Mouse (Mus musculus): ENCODE measurements around the gene Pdzk1. TPM values are rescaled to one million over a fixed set of nuclear protein-coding genes. Genes with fewer than 3 reads are reported as not detected.

The Pdzk1 gene
- polyA plus RNA-seq, 1 experiment, result 0.08 TPM

DNA sequence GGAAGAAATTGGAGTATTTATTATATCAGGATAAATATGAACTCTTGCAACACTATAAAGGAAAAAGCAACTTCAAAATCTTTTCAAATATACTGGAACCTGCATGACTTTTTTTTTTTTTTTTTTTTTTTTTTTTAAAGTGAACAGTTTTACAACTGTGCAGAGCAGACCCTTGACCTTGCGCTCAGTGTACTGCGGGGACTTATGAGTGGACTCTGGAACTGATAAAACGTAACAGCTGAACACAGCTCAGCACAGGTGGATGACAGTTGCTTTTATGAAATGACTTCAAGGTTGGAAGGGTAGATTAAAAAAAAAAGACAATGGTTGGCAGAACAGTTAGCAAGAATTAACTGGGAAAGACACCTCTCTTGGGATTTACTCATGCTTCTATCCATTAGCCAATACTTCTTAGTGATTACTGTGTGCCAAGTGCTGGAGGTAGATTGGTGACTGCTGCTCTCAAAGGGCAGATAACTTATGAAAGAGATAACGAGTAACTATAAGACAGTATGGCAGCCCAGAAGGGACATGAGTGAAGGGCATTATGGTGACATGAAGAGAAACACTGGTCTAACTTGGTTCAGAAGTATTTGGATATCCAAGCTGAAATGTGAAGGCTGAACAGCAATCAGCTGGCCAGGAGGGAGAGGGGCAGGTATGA, 73.4 kb downstream of the Pdzk1 start:
- Histone ChIP-seq H3K27me3 (ENCODE audit: control insufficient read depth, insufficient read depth, insufficient read length) (peaks cover 5% of the 10 kb centered on the region), H3K4me3 (no peak overlapping the region), H3K79me2 (ENCODE audit: control insufficient read depth, insufficient read depth) (peaks cover 2% of the 10 kb centered on the region), H3ac (ENCODE audit: control insufficient read depth, insufficient read length) (no peak overlapping the region), H3K4me2 (ENCODE audit: low read depth) (no peak overlapping the region), H3K36me3 (ENCODE audit: control insufficient read depth, insufficient read depth) (no peaks in the 10 kb centered on the region)
- TF ChIP-seq TCF3 (IDR thresholded peaks at IDR 0.05; ENCODE audit: insufficient read length, low read depth) (no peak), POLR2A (IDR thresholded peaks at IDR 0.05; ENCODE audit: insufficient read length, low read depth) (no peak), MYOD1 (IDR thresholded peaks at IDR 0.05; ENCODE audit: control insufficient read depth in 1 of 3, insufficient read length in 2 of 3, low read depth in 2 of 3) (no peak), SRF (IDR thresholded peaks at IDR 0.05; ENCODE audit: control insufficient read depth, insufficient read length, low read depth) (no peak), MYOG (IDR thresholded peaks at IDR 0.05; ENCODE audit: control insufficient read depth in 1 of 3, insufficient read depth in 1 of 3, insufficient read length in 2 of 3, low read depth in 2 of 3) (no peak), USF1 (IDR thresholded peaks at IDR 0.05; ENCODE audit: low read depth) (no peak), E2F4 (IDR thresholded peaks at IDR 0.05; ENCODE audit: insufficient read depth) (no peak), TCF12 (IDR thresholded peaks at IDR 0.05; ENCODE audit: insufficient read depth, poor library complexity, severe bottlenecking) (no peak), CEBPB (IDR thresholded peaks at IDR 0.05; ENCODE audit: insufficient read depth, poor library complexity, severe bottlenecking) (no peak), MAX (IDR thresholded peaks at IDR 0.05; ENCODE audit: low read depth) (no peak), REST (IDR thresholded peaks at IDR 0.05; ENCODE audit: insufficient read depth, insufficient read length) (no peak)

DNA sequence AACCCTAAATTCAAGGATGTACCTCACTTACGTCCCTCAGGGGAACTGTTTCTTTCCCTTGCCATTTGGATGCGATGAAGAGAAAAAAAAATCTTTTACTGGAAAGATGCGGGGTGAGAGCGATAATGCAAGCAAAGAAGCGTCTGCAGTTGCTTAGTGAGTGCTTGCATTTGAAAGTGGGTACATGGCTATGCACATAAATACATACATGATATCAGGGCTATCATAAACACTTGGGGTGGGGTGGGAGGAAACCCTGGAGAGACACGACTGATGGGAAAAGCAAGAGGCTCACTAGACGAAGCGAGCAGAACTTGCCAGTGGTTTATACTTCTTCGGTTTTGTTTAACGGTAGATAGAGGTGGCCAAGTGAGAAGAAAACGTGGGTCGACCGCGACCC, 75.3 kb downstream of the Pdzk1 start, which contains the start of gene Gja5:
Gja5 (plus strand) TSS at position 301 of the 400 bp plus-strand sequence.
- no peak for TF ChIP-seq CEBPB (IDR thresholded peaks at IDR 0.05; ENCODE audit: insufficient read depth, poor library complexity, severe bottlenecking)
- no peak for TF ChIP-seq TCF3 (IDR thresholded peaks at IDR 0.05; ENCODE audit: insufficient read length, low read depth)
- no peak for TF ChIP-seq E2F4 (IDR thresholded peaks at IDR 0.05; ENCODE audit: insufficient read depth)
- no peak for TF ChIP-seq MYOG (IDR thresholded peaks at IDR 0.05; ENCODE audit: control insufficient read depth in 1 of 3, insufficient read depth in 1 of 3, insufficient read length in 2 of 3, low read depth in 2 of 3)
- no peak for TF ChIP-seq POLR2A (IDR thresholded peaks at IDR 0.05; ENCODE audit: insufficient read length, low read depth)
- no peak for TF ChIP-seq REST (IDR thresholded peaks at IDR 0.05; ENCODE audit: insufficient read depth, insufficient read length)
- no peak for TF ChIP-seq TCF12 (IDR thresholded peaks at IDR 0.05; ENCODE audit: insufficient read depth, poor library complexity, severe bottlenecking)
- no peak for TF ChIP-seq MYOD1 (IDR thresholded peaks at IDR 0.05; ENCODE audit: control insufficient read depth in 1 of 3, insufficient read length in 2 of 3, low read depth in 2 of 3)
- no peak for TF ChIP-seq SRF (IDR thresholded peaks at IDR 0.05; ENCODE audit: control insufficient read depth, insufficient read length, low read depth)
- TF ChIP-seq MAX (IDR thresholded peaks at IDR 0.05; ENCODE audit: low read depth), result no peak
- no peak for TF ChIP-seq POLR2AphosphoS2 (IDR thresholded peaks at IDR 0.05; ENCODE audit: insufficient read length, low read depth)
- TF ChIP-seq USF1 (IDR thresholded peaks at IDR 0.05; ENCODE audit: low read depth), result no peak
- Histone ChIP-seq H3K79me2 (ENCODE audit: control insufficient read depth, insufficient read depth) (peaks cover 2% of the 10 kb centered on the region), H3ac (ENCODE audit: control insufficient read depth, insufficient read length) (peak within 1 kb of the TSS; percentile 3), H3K27me3 (ENCODE audit: control insufficient read depth, insufficient read depth, insufficient read length) (peaks cover 7% of the 10 kb centered on the region), H3K4me3 (peak within 1 kb of the TSS; percentile 87), H3K36me3 (ENCODE audit: control insufficient read depth, insufficient read depth) (no peaks in the 10 kb centered on the region), H3K4me2 (ENCODE audit: low read depth) (peak within 1 kb of the TSS; percentile 98)

DNA sequence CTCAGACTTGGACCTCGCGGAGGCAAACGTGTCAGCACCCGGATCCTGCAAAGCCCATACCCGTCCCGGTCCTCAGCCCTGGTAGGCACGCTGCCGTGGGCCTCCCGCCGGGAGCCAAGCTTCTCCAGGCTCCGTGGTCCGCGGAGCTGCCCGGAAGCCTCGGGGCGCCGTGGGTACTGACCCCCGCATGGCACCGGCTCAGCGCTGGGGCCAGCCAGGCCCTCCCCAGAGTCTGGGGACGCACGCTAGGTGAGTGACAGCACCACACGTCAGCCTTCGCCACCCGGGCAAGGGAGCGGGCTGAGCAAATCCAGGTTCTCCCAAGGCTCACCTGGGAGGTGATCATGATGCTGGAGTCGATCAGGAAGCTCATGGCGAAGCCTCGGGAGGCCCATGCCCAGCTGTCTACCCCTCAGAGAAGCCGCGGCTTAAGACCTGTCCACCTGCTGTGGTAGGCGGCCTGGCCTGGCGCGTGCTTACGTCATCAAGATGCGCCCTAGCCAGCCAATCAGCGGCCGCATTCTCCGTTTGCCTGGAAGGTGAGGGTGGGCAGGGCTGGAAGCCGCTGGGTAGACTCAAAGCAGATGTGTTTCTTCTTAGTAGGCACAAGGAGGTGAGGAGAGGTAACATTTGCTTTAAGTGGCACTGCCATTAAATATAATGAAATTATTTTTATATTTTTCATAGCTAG, 75.9 kb downstream of the Pdzk1 start, which contains the start of gene Gpr89:
Gpr89 (minus strand) TSS at position 496 of the 691 bp plus-strand sequence.
- peaks cover 2% of the 10 kb centered on the region for H3K79me2 ChIP-seq (ENCODE audit: control insufficient read depth, insufficient read depth)
- H3K4me3 ChIP-seq, result peak within 1 kb of the TSS; percentile 87
- H3K36me3 ChIP-seq (ENCODE audit: control insufficient read depth, insufficient read depth), result no peaks in the 10 kb centered on the region
- peak within 1 kb of the TSS; percentile 3 for H3ac ChIP-seq (ENCODE audit: control insufficient read depth, insufficient read length)
- H3K4me2 ChIP-seq (ENCODE audit: low read depth), result peak within 1 kb of the TSS; percentile 98
- peaks cover 7% of the 10 kb centered on the region for H3K27me3 ChIP-seq (ENCODE audit: control insufficient read depth, insufficient read depth, insufficient read length)
- no peak for TF ChIP-seq TCF3 (IDR thresholded peaks at IDR 0.05; ENCODE audit: insufficient read length, low read depth)
- no peak for TF ChIP-seq MAX (IDR thresholded peaks at IDR 0.05; ENCODE audit: low read depth)
- TF ChIP-seq MYOG (IDR thresholded peaks at IDR 0.05; ENCODE audit: control insufficient read depth in 1 of 3, insufficient read depth in 1 of 3, insufficient read length in 2 of 3, low read depth in 2 of 3), result peak in 2 of 3 experiments; percentile 31 to 71
- TF ChIP-seq REST (IDR thresholded peaks at IDR 0.05; ENCODE audit: insufficient read depth, insufficient read length), result no peak
- peak; percentile 65 for TF ChIP-seq POLR2A (IDR thresholded peaks at IDR 0.05; ENCODE audit: insufficient read length, low read depth)
- TF ChIP-seq MYOD1 (IDR thresholded peaks at IDR 0.05; ENCODE audit: control insufficient read depth in 1 of 3, insufficient read length in 2 of 3, low read depth in 2 of 3), result peak in 2 of 3 experiments; percentile 51 to 76
- no peak for TF ChIP-seq CEBPB (IDR thresholded peaks at IDR 0.05; ENCODE audit: insufficient read depth, poor library complexity, severe bottlenecking)
- TF ChIP-seq TCF12 (IDR thresholded peaks at IDR 0.05; ENCODE audit: insufficient read depth, poor library complexity, severe bottlenecking), result no peak
- TF ChIP-seq POLR2AphosphoS2 (IDR thresholded peaks at IDR 0.05; ENCODE audit: insufficient read length, low read depth), result peak; percentile 68

DNA sequence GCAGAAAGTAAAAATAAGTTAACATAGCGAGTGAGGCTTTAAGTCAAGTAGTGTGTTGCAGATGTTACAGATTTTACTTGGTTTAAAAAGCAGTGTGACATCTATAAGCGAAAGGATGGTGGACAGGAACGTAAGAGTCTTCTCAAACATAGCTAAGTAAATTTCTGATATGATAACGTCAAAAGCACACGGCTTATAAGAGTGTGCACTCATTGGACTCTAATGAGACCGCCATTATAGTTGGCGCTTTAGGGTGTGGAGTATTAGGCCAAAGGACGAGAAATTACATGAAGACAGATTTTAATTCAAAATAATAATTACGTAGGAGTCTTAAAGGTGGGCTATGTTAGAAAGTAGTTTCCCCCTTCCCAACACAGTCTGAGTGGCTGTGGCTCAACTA, 76.5 kb downstream of the Pdzk1 start:
- Histone ChIP-seq H3K27me3 (ENCODE audit: control insufficient read depth, insufficient read depth, insufficient read length) (peaks cover 7% of the 10 kb centered on the region), H3K4me3 (peak overlapping the region; percentile 87), H3ac (ENCODE audit: control insufficient read depth, insufficient read length) (peak overlapping the region; percentile 3), H3K79me2 (ENCODE audit: control insufficient read depth, insufficient read depth) (peaks cover 2% of the 10 kb centered on the region), H3K36me3 (ENCODE audit: control insufficient read depth, insufficient read depth) (no peaks in the 10 kb centered on the region), H3K4me2 (ENCODE audit: low read depth) (peak overlapping the region; percentile 98)
- TF ChIP-seq MYOG (IDR thresholded peaks at IDR 0.05; ENCODE audit: control insufficient read depth in 1 of 3, insufficient read depth in 1 of 3, insufficient read length in 2 of 3, low read depth in 2 of 3) (no peak), TCF12 (IDR thresholded peaks at IDR 0.05; ENCODE audit: insufficient read depth, poor library complexity, severe bottlenecking) (no peak), TCF3 (IDR thresholded peaks at IDR 0.05; ENCODE audit: insufficient read length, low read depth) (no peak), MYOD1 (IDR thresholded peaks at IDR 0.05; ENCODE audit: control insufficient read depth in 1 of 3, insufficient read length in 2 of 3, low read depth in 2 of 3) (no peak), USF1 (IDR thresholded peaks at IDR 0.05; ENCODE audit: low read depth) (no peak), SRF (IDR thresholded peaks at IDR 0.05; ENCODE audit: control insufficient read depth, insufficient read length, low read depth) (no peak), MAX (IDR thresholded peaks at IDR 0.05; ENCODE audit: low read depth) (no peak), CEBPB (IDR thresholded peaks at IDR 0.05; ENCODE audit: insufficient read depth, poor library complexity, severe bottlenecking) (no peak), POLR2A (IDR thresholded peaks at IDR 0.05; ENCODE audit: insufficient read length, low read depth) (no peak), POLR2AphosphoS2 (IDR thresholded peaks at IDR 0.05; ENCODE audit: insufficient read length, low read depth) (no peak), REST (IDR thresholded peaks at IDR 0.05; ENCODE audit: insufficient read depth, insufficient read length) (no peak), E2F4 (IDR thresholded peaks at IDR 0.05; ENCODE audit: insufficient read depth) (no peak)

Other genes with a start within 250 kb of the Pdzk1 start
- gene Polr3gl, start 235.1 kb upstream of the Pdzk1 start, polyA plus RNA-seq (2012; fragmentation: generic; extraction: Trizol), result 22.7 TPM
- 2.5 TPM for gene Ankrd34a, start 232.6 kb upstream of the Pdzk1 start, polyA plus RNA-seq (2012; fragmentation: generic; extraction: Trizol)
- 30.2 TPM for gene Lix1l, start 228.1 kb upstream of the Pdzk1 start, polyA plus RNA-seq (2012; fragmentation: generic; extraction: Trizol)
- 68.4 TPM for gene Rbm8a, start 199.4 kb upstream of the Pdzk1 start, polyA plus RNA-seq (2012; fragmentation: generic; extraction: Trizol)
- 26.8 TPM for gene Pex11b, start 193.9 kb upstream of the Pdzk1 start, polyA plus RNA-seq (2012; fragmentation: generic; extraction: Trizol)
- gene Gm42957, start 193.8 kb upstream of the Pdzk1 start, polyA plus RNA-seq (2012; fragmentation: generic; extraction: Trizol), result 0.04 TPM
- gene Itga10, start 183.7 kb upstream of the Pdzk1 start, polyA plus RNA-seq (2012; fragmentation: generic; extraction: Trizol), result 1.9 TPM
- 0.37 TPM for gene Ankrd35, start 159.2 kb upstream of the Pdzk1 start, polyA plus RNA-seq (2012; fragmentation: generic; extraction: Trizol)
- 16.7 TPM for gene Pias3, start 132.9 kb upstream of the Pdzk1 start, polyA plus RNA-seq (2012; fragmentation: generic; extraction: Trizol)
- gene Nudt17, start 120.7 kb upstream of the Pdzk1 start, polyA plus RNA-seq (2012; fragmentation: generic; extraction: Trizol), result 6.8 TPM
- 46.6 TPM for gene Polr3c, start 101.7 kb upstream of the Pdzk1 start, polyA plus RNA-seq (2012; fragmentation: generic; extraction: Trizol)
- gene Rnf115, start 101.6 kb upstream of the Pdzk1 start, polyA plus RNA-seq (2012; fragmentation: generic; extraction: Trizol), result 10.1 TPM
- gene Cd160, start 67 bp downstream of the Pdzk1 start, polyA plus RNA-seq (2012; fragmentation: generic; extraction: Trizol), result 0.06 TPM
- 14.7 TPM for gene Gja5, start 75.4 kb downstream of the Pdzk1 start, polyA plus RNA-seq (2012; fragmentation: generic; extraction: Trizol)
- 19.2 TPM for gene Gpr89, start 76.1 kb downstream of the Pdzk1 start, polyA plus RNA-seq (2012; fragmentation: generic; extraction: Trizol)
- under 0.01 TPM for gene Gja8, start 96.7 kb downstream of the Pdzk1 start, polyA plus RNA-seq (2012; fragmentation: generic; extraction: Trizol)

All from myocyte (in vitro differentiated cells).